Mouse (Mus musculus) layer of hippocampus, postnatal 10 days (tissue): ENCODE measurements at regions not wholly inside any gene's neighbourhood (a gene's known extent, or its start where the extent isn't known, plus 50 kb on each side); places are given as distances from the start of the nearest gene placed in this dataset.

Experiments
- DNase-seq, 2 experiments: peaks; one replicate each; pipeline ENCODE4 v3.0.0; 2021; ENCODE audit warnings: low spot score in 2 of 2

GRCm38 (mm10) chr11:114178746-114179472, 112.1 kb upstream of the Sdk2 start:
- no peak for DNase-seq

GRCm38 (mm10) chr11:114177789-114178188, 110.9 kb upstream of the Sdk2 start:
- no peak for DNase-seq

- no peak for DNase-seq
These were observed 110.4 kb upstream of the Sdk2 start for GRCm38 (mm10) chr11:114177281-114177680.

GRCm38 (mm10) chr11:114176671-114177212, 109.9 kb upstream of the Sdk2 start:
- DNase-seq, result no peak

GRCm38 (mm10) chr11:114175437-114176131, 108.7 kb upstream of the Sdk2 start:
- no peak for DNase-seq

- DNase-seq, result no peak
These were observed 108.0 kb upstream of the Sdk2 start for GRCm38 (mm10) chr11:114174871-114175270.

- no peak for DNase-seq
These were observed 101.4 kb upstream of the Sdk2 start for GRCm38 (mm10) chr11:114168231-114168661.

- no peak for DNase-seq
These were observed 99.0 kb upstream of the Sdk2 start for GRCm38 (mm10) chr11:114165656-114166362.

GRCm38 (mm10) chr11:114152716-114153115, 85.9 kb upstream of the Sdk2 start:
- peak; percentile 44 to 50 for DNase-seq

GRCm38 (mm10) chr11:114146334-114146733, 79.5 kb upstream of the Sdk2 start:
- no peak for DNase-seq

GRCm38 (mm10) chr11:114129270-114129669, 62.4 kb upstream of the Sdk2 start:
- no peak for DNase-seq

- DNase-seq, result no peak
These were observed 62.0 kb upstream of the Sdk2 start for GRCm38 (mm10) chr11:114128841-114129240.

- no peak for DNase-seq
These were observed 60.6 kb upstream of the Sdk2 start for GRCm38 (mm10) chr11:114127426-114127825.

- DNase-seq, result no peak
These were observed 55.3 kb upstream of the Sdk2 start for GRCm38 (mm10) chr11:114122175-114122574.

GRCm38 (mm10) chr11:114119135-114119534, 52.3 kb upstream of the Sdk2 start:
- no peak for DNase-seq
